Mouse (Mus musculus) ES-CJ7 (cell line): Measurements from ENCODE around the gene Ube2d3.

ENCODE experiments used
- DNase-seq: peaks from one replicate; pipeline ENCODE4 v3.0.0; 2011; ENCODE audit warnings: low read depth, low spot score

Ube2d3 gene

DNA sequence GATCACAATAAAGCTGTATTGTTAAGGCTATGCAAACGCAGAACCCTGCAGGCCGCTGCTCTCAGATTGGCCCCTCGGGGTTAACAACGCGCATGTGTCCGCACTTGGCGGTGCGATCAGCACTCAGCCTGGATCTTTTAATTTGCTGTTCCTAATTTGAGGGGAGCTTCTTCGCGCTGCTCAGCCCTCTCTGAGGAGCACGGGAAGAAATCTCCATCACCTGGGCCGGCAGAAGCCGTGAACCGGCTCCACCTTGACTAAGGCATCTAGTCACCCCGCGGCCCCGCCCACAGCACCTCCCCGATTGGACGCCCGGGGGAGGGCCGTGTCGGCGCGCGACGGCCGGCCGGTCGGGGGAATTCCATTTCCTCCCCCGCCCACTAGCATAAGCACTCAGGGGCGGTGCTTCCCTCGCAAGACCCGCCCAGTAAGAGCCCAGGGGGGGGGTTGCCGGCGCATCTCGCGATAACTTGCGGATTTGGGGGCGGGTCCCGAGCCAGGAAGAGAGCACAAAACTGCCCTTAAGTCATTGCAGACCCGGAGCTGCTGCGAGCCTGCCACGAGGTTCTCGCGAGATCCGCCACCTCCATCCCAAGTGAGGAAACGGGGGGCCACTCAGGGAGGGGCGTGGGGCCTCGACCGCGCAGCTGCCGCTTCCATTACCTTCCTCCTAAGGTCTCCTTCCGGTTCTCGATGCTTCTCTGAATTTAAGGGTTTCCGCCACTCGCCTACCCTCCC is at the start of gene Ube2d3:
Gene Ube2d3, plus strand, starts transcription at position 392 of the 738 bp plus-strand sequence.
- DNase-seq: peak; percentile 100

DNA sequence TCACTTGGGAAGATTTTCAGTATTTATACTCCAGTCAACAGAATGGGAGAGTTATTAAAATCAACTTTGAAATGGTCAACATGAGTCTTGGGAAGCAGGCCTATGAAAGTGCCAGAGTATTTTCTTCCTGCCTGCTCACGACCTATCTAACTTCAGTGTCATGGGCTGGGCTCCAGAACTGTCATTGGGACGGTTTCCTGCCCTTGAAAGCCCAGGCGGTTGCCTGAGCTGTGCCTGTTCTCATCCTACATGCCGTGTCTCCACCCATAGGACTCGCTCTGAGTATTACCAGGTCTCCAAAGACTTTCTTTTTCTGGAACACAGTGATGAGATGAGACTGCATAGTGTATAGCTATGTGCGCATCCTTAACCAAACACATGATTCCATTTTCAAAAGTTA is 44.8 kb upstream of the Ube2d3 start:
- DNase-seq: no peak

DNA sequence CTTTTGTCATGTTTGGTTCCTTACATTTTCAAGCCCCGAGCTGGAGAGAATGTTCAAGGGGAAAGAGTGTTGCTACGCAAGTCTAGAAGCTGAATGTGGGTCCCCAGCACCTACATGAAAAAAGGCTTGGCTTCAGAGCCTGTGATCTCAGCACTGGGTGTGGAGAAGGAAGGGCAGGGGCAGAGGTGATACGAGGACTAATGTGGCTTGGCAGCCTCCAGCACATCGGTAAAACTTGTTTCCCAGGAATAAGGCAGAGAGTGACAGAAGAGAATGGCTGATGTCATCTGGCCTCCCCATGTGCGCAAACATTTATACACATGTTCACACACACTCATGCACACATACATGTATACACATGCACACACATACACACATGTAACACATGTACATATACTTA is 42.9 kb upstream of the Ube2d3 start:
- no peak for DNase-seq

DNA sequence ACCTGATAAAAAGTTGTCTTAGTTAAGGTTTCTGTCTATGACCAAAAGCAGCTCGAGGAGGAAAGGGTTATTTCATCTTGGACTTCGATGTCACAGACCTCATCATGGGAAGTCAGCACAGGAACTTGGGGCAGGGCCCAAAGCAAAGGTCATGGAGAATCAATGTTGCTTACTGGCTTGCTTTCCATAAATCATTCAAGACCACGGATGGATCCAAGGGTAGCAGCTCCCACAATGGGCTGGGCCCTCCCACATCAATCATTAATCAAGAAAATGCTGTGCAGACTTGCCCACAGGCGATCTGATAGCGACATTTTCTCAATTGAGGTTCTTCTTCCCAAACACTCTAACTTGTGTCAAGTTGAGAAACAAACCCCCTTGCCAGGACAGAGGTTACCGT is 41.9 kb upstream of the Ube2d3 start:
- DNase-seq: no peak

DNA sequence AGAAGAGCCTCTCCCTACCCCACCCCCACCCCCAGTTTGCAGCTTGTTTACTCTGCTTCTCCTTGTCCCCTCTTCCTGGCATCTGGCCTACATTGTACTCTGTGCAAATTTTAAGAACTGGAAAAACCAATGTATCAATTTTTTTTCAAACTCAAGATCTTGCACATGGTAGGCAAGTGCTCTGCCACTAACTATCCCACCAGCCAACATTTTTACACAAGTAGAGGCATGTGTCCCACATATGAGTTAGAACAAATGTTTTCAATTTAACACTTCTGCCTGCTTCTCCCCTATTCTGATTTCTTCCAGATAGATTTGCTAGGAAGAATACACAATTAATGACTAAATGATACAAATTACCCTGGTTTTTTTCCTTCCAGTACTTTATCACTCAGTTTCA is 40.8 kb upstream of the Ube2d3 start:
- DNase-seq: no peak

DNA sequence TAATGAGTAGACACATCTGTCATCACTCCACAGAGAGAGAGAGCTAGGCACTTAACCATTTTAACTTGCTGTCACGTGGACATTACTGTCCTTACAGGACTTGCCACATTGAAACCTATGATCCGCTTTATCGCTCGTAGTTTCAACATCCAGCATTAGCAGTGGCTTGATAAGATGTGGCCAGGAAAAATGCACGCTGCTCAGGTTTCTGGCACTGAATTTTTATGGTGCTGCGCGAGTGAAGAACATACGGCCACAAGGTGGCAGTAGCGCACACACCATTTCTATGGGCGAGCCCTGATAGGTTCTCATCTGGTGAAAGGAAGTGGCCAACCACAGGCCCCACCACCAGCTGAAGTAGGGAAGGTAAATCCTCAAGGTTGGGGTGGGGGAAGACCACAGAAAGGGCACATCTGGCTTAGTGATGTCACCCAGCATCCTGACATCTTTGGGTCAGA is 35.7 kb upstream of the Ube2d3 start:
- DNase-seq: peak; percentile 87

DNA sequence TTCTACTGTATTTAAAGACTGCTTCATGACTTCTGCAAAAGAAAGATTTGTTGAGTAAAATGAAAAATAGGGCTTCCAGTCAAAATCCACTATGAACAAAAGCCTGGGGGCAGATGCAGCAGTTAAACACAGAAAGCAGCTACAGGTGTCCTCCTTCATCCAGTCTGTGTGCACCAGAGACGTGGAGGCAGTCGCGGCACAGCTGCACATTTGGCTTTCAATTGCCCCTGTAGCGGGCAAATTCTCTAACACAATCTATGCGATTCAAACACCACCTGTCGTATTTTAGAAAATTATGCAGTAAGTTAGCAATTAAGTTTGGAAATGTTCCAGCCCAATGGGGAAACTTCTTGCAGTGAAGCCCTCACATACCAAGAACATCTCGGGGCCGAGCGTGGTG is 34.7 kb upstream of the Ube2d3 start:
- no peak for DNase-seq

DNA sequence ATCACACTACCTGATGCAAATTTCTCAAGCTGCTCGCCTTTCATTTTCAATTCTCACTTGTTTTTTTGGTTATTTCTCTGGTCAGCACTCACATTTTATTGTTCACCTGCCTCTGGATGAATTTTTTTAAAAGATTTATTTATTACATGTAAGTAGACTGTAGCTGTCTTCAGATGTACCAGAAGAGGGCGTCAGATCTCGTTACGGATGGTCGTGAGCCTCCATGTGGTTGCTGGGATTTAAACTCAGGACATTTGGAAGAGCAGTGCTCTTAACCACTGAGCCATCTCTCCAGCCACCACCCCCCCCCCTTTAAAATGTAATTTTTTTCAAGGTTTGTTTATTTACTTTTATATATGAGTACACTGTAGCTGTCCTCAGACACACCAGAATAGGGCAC is 34.1 kb upstream of the Ube2d3 start:
- peak; percentile 55 for DNase-seq

DNA sequence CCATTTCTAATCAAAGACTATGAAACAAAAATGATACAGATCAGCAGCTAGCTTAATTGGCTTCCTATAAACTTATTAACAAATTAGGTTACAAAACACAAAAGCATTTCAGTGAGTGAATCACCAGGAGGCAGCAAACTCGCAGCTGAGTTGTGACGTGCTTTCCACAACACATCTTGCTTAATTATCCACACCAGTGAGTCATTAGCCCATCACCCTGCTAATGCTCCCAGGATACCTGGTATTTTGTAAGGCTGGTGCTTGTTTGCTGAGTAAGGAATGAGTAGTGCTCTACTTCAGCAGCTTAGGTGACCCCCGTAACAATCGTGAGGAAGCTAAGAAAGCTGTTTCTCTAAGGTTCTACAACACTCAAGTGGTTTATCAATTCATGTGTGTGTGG is 33.4 kb upstream of the Ube2d3 start:
- no peak for DNase-seq

DNA sequence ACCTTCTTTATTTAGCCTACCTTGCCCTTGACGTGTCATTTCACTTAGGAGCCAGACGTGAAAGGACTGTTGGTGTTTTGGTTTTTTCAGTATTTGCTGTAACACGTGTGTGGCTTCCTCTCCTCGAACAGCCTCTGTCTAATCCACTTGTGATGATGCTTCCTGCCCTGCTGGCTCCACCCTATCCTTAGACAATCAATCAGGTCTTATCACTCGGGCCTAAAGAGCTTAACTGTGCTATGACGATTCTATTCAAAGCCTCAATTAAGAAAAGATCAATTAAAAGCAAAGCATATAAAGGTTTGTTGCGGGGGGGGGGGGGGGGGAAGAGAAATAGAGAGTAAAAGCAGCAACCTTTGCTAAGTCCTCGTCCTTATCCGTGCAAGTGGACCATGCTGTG is 30.6 kb upstream of the Ube2d3 start:
- no peak for DNase-seq

DNA sequence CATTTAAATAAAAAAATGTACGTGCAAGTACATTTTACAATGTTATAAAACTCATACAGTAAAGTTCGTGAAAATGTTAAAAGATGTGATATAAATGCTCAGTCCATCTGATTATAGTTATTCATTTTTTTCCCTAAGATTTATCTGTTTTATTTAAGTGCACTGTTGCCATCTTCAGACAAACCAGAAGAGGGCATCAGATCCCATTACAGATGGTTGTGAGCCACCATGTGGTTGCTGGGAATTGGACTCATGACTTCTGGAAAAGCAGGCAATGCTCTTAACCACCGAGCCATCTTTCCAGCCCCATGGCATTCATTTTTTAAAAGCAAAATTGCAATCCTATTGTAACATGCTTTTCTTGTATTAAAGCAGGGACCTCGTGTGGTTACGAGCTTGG is 28.7 kb upstream of the Ube2d3 start:
- peak; percentile 46 for DNase-seq

DNA sequence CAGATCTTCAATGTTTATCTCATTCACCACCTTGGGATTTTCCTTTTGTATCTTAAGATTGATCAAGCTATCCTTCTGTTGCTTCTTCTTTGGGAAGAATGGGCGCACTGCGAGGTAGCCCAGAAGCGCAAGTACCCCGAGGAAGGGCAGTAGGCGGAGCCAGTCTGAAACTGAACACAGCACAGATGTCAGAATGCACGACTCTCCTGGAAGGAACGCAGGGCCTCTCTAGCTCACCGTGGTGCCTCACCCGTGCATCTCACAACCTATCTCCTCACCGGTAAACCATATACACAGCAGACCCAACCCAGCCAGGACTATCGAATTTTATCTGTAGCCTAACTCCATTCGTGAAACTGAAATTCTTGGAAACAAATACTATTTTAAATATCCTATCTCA is 26.9 kb upstream of the Ube2d3 start:
- no peak for DNase-seq

DNA sequence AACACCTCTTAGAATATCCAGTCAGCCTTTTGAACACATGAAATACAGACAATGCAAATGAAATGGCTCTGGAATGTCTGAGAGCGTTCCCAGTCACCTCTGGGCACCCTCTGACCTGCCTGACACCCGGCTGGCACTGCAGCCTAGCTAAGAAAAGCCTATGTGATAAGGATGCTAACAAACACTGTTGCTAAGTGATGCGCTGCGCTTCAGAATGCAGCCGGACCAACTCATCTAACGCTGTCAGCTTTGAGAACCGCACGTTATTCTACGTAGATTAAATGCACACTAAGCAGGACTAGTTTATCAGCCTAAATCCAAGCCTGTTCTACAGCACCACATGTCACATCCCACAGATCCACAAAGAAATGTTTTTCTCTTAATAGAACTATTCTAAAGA is 26.1 kb upstream of the Ube2d3 start:
- DNase-seq: no peak

DNA sequence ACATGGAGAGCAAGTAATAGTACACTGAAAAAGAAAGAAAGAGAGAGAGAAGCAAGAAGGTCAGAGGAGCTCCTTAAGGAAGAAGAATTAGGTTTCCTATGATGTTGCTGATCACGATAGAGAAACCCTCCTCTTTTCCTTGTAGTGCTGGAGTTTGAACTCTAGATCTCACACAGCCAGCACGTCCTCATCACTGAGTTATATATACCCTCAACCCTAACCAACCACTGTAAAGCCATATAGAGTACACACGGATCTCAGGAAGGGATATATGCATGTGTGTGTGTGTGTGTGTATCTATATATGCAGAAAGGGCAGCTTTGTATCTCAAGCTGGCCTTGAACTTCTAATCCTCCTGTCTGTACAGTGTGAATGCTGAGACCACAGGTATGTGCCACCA is 20.7 kb upstream of the Ube2d3 start:
- DNase-seq: no peak

DNA sequence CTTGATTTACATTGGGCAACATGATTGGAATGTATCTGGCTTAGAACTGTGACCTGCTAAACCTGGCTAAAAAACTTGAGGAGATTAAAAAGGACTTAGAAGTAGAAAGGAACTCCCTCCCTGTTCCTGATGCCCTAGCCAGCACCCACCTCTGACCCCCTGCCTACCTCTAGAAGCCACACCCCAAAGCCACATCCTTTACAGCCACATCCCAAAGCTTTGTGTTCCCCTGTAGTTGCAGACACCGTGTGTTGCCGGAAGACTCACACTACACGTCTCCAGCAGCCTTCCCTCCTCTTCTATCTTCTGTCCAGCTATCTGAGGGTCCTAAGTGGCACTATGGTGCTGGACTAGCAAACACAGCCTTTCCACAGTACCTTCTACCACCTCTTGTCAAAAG is 20.1 kb upstream of the Ube2d3 start:
- peak; percentile 20 for DNase-seq

DNA sequence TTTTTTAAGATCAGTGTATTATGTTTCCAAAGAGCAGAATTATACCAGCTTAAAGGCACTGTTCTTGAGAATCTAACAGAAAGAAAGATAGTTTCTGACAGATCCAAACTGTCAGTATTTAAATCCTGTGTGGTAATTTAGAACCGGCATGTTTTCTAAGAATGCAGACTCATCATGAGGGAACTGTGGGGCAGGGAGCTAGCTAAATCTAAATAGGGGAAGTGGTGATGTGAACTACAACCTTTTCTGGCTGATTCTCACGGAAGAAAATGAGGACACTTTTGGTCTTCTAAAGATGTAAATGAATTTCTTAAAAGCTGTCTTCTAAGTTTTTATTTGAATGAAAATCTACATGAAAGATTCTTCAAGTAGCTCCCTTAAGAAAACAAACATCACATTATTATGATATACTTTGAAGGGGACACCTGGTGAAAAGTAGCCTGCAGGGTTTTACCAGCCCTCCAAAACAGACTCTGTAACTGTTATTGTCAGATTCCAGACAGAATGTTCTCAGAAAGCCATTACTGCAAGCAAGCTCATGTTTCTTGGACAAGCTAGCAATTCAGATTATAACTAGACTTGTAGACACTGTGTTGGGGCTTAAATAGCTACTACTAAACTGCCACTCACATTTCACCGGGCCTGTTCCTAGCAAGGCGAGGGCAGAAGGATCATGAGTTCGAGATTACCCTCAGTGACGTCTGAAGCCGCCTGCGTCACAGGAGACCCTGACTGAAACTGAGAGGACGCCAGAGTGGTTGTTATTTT is 17.2 kb upstream of the Ube2d3 start:
- DNase-seq: no peak

DNA sequence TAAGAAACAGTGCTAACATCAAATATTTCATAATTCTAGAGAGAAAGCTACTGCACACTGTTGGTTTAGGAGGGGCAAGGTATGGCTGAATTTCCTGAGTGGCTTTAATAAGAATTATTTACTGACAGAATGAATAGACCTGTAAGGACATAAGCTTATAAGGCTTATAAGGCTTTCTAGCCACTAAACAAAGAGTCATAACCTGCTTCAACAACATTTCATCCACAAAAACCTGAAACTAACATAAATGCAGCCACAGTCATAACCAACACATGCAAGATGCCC is 16.7 kb upstream of the Ube2d3 start:
- no peak for DNase-seq

DNA sequence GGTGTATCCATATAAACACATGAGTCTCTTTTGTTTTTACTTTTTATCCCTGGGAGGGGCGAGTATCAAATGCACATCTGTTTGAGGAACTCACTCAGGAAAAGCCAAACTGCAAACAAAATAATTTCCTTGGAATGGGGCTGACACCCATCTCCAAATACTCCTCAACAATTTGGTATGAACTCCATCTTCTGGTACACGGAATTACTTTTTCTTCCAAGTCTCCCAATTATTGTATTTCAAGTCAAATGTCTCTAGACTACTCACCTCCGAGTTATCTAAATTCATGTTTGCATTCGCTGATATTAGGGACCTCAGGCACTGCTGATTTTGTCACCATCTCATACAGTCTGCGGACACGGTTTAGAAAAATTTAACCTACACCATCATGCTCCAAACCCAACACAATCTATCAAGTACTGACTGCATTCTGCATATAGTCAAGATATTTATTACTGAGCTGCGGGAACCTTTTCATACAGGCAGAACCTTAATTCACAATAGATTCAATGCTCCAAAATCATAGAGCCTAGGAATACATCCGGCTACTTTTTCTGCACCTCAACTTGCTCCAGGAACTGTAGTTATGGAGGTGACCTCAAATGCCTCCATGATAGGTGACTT is 15.6 kb upstream of the Ube2d3 start:
- DNase-seq: no peak

DNA sequence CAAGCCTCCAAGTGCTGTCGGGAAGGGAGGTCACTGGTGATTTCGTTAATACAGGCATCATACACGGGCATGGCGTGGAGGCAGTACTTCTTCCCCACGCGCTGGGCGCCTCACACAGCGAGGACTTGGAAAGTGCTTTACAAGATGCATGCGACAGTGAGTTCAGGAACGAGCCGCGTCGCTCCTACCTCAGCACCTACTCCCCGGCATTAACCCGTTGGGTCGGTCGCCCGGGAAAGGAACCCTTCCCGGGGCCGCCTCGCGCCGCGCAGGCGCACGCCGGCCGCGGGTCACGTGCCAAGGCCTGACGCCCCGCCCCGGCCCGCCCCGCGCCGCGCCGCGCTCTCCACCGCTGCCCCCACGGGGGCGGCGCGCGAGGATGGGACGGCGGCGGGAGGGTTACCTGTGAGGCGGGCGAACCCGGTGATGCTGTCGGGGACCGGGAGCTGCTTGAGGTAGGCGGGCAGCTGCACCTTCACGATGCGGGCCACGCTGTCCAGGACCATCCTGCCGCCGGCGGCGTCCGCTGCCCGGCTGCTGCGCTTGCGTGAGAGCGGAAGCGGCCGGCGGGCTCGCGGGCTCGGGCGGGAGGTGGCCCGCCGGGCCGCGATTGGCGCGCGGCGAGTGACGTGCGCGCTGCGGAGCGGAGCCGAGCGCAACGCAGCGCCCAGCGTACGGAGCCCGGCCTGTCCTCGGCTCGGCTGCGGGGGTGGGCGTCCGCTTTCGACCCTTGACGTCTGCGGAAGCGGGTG is 14.9 kb upstream of the Ube2d3 start:
- DNase-seq: peak; percentile 71

DNA sequence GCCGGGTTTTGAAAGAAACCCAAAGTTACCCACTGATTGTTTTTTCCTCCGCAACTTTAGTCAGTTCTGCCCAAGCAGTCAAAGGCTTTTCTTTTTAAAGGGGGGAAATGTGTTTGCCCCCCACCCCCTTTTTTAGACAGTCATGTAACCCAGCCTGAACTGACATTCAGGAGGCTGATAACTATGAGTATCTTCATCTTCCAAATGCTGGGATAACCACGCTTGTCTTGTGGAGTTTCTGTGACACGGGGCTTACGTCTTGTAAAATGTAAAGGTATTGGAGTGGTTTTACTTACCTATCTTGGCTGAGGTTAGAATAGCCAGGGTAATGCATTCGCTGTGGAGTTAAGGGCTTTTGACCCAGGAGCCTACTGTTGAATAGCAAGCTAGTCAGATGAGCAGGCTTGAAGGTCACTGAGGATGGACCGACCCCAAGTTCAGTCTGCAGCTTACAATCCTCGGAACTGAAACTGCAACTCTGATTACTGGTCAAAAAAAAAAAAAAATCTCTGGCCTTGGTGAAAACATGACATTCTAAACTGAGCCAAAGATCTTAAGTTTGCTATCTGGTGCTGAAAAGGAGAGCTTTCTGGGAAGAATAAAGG is 14.2 kb upstream of the Ube2d3 start, which contains the start of gene Cisd2:
Gene Cisd2, minus strand, starts transcription at position 318 of the 605 bp plus-strand sequence.
- peak; percentile 30 for DNase-seq

DNA sequence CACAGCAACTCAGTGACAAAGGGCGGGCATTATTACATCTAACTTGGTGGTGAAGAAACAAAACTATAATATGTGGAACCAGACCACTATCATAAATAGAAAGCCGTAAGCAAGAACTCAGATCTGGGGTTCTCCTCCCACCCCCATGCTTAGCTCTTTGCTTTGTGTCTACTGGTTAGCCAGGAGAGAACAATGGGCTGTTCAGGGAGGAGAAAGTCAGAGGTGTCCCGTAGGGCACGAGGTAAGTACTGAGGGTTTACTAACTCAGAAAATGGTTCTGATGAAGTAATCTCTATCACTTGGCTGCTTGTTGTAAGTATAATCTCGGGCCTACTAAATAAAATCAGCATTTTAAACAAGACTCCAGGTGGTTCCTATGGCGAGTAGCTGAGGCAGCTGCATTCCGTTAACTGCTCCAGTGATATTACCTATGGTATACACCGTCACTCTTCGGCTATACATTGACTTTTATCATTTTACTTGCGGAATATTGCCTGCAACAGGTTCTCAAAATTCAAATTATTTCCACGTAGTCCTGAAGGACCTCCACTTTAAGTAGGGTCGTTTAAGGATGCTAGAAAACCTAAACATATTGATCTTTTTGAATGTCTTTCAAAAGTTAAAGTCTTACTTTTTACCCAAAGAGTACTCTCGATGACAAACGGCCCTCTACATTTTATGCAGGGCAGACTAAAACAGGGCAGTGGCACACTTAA is 890 bp upstream of the Ube2d3 start:
- peak; percentile 51 for DNase-seq
